ENCODE assay signal across 9 mouse cellular contexts in genomic region chr4:124189993-124190385, GRCm38 (mm10).
"Had no signal": no experiment of that assay in that cellular context is flagged by ENCODE, and none has a peak within 500 bp of the region (broad histone marks: within the 10 kb centered on the region; RNA-seq: fewer than 3 reads in every experiment).

No protein-coding gene starts in this region.

- H3K4me1 ChIP-seq: liver, embryonic 13.5 days had no signal

- H3K36me3 ChIP-seq: limb, embryonic 12.5 days; liver, embryonic 13.5 days; neural tube, embryonic 13.5 days had no signal

- H3K27ac ChIP-seq: limb, embryonic 12.5 days; liver, embryonic 13.5 days; neural tube, embryonic 13.5 days had no signal

- H3K9ac ChIP-seq: limb, embryonic 12.5 days; liver, embryonic 13.5 days; liver, postnatal 0 days; neural tube, embryonic 13.5 days had no signal

- ATAC-seq: liver, postnatal 0 days had no signal

- H3K4me2 ChIP-seq: limb, embryonic 12.5 days; liver, embryonic 13.5 days; neural tube, embryonic 13.5 days had no signal

- H3K9me3 ChIP-seq: liver, embryonic 13.5 days; neural tube, embryonic 13.5 days had no signal

- H3K4me3 ChIP-seq: limb, embryonic 12.5 days; liver, embryonic 13.5 days; neural tube, embryonic 13.5 days had no signal

- DNase-seq: kidney, adult 11 months; kidney, adult 9 months; layer of hippocampus, postnatal 36 days; liver, embryonic 13.5 days; liver, postnatal 0 days; right cerebral cortex, postnatal 25 days; thymus, postnatal 36 days had no signal
